Mouse (Mus musculus) midbrain, embryonic 16.5 days (tissue): ENCODE data around the gene Abcb9. TPM values are rescaled to one million over a fixed set of nuclear protein-coding genes. Genes with fewer than 3 reads are reported as not detected.

Experiments
- ATAC-seq: fragments of 200-750 bp; cut with Nextera tagmentation; 2 replicates; pipeline ENCODE4 v1.8.0; 2017; ENCODE audit warnings: moderate TSS enrichment
- H3K27ac ChIP-seq: fragments of 300-500 bp; sonication (generic); 2 replicates; pipeline ENCODE4 v1.5.1; 2014; ENCODE audit warnings: mild to moderate bottlenecking, low read length, mixed read lengths
- H3K27me3 ChIP-seq: fragments of 300-500 bp; sonication (generic); 2 replicates; pipeline ENCODE4 v1.6.1; 2014; ENCODE audit warnings: low read depth, low read length, mixed read lengths; ENCODE audit not compliant: control insufficient read depth, insufficient read depth
- H3K36me3 ChIP-seq: fragments of 300-500 bp; sonication (generic); 2 replicates; pipeline ENCODE4 v1.6.1; 2014; ENCODE audit warnings: mild to moderate bottlenecking, low read length, moderate library complexity, mixed read lengths; ENCODE audit not compliant: control insufficient read depth, insufficient read depth
- H3K4me1 ChIP-seq: fragments of 300-500 bp; sonication (generic); 2 replicates; pipeline ENCODE4 v1.6.1; 2014; ENCODE audit warnings: mild to moderate bottlenecking, low read length, mixed read lengths; ENCODE audit not compliant: control insufficient read depth, insufficient read depth
- H3K4me2 ChIP-seq: fragments of 300-500 bp; sonication (generic); 2 replicates; pipeline ENCODE4 v1.6.1; 2014; ENCODE audit warnings: mild to moderate bottlenecking, low read length, mixed read lengths
- H3K4me3 ChIP-seq: fragments of 300-500 bp; sonication (generic); 2 replicates; pipeline ENCODE4 v1.5.1; 2014; ENCODE audit warnings: low read depth, mild to moderate bottlenecking, low read length, moderate library complexity, mixed read lengths
- H3K9ac ChIP-seq: fragments of 300-500 bp; sonication (generic); 2 replicates; pipeline ENCODE4 v1.6.1; 2014; ENCODE audit warnings: low read depth, low read length, mixed read lengths
- H3K9me3 ChIP-seq: fragments of 300-500 bp; sonication (generic); replicated peaks from 2 replicates; pipeline ENCODE4 v1.6.1; 2014; ENCODE audit warnings: mild to moderate bottlenecking, low read length, mixed read lengths; ENCODE audit not compliant: control insufficient read depth, poor library complexity, severe bottlenecking
- WGBS: fragments of 180-500 bp; shearing (Covaris S2); extraction: QIAGEN DNeasy Blood & Tissue Kit; methylation state at CpG from one replicate; pipeline ENCODE4 v1.1.7; 2014; 5-methylcytosine and 5-hydroxymethylcytosine counted together
- polyA plus RNA-seq: library from polyadenylated mRNA; unstranded; fragments of >200 nt; fragmentation: Nextera tagmentation; extraction: Ambion mirVana; gene quantifications from 2 replicates; pipeline ENCODE4 v1.2.1, GENCODE M21; 2015

Abcb9 gene
- polyA plus RNA-seq, 1 experiment from 2014 or later, result 21.7 TPM

- WGBS, result 87% methylated on average over 11 of the region's 11 CpGs
- Histone ChIP-seq H3K36me3 (no peaks in the 10 kb centered on the region), H3K27me3 (no peaks in the 10 kb centered on the region), H3K4me2 (no peak overlapping the region), H3K9ac (no peak overlapping the region), H3K4me1 (no peaks in the 10 kb centered on the region), H3K27ac (no peak overlapping the region), H3K4me3 (no peak overlapping the region), H3K9me3 (no peaks in the 10 kb centered on the region)
- ATAC-seq, result no peak
These were observed 4.8 kb upstream of the Abcb9 start for GRCm38 (mm10) chr5:124100128-124101044.

- Histone ChIP-seq H3K9ac (no peak overlapping the region), H3K36me3 (no peaks in the 10 kb centered on the region), H3K27ac (no peak overlapping the region), H3K4me1 (no peaks in the 10 kb centered on the region), H3K4me2 (no peak overlapping the region), H3K4me3 (no peak overlapping the region), H3K9me3 (no peaks in the 10 kb centered on the region), H3K27me3 (no peaks in the 10 kb centered on the region)
- 86% methylated on average over 2 of the region's 2 CpGs for WGBS
- no peak for ATAC-seq
These were observed 3.3 kb upstream of the Abcb9 start for GRCm38 (mm10) chr5:124098923-124099322.

- Histone ChIP-seq H3K4me3 (peak overlapping the region; percentile 61), H3K27ac (0 out of 2 replicates have a peak overlapping the region, but pooled peaks have one; percentile 23), H3K4me2 (peak overlapping the region; percentile 63), H3K9ac (peak overlapping the region; percentile 77), H3K9me3 (no peaks in the 10 kb centered on the region), H3K4me1 (no peaks in the 10 kb centered on the region), H3K27me3 (no peaks in the 10 kb centered on the region), H3K36me3 (no peaks in the 10 kb centered on the region)
- peak; percentile 70 for ATAC-seq
- 11% methylated on average over 19 of the region's 19 CpGs for WGBS
These were observed 469 bp downstream of the Abcb9 start for GRCm38 (mm10) chr5:124095077-124095581.

DNA sequence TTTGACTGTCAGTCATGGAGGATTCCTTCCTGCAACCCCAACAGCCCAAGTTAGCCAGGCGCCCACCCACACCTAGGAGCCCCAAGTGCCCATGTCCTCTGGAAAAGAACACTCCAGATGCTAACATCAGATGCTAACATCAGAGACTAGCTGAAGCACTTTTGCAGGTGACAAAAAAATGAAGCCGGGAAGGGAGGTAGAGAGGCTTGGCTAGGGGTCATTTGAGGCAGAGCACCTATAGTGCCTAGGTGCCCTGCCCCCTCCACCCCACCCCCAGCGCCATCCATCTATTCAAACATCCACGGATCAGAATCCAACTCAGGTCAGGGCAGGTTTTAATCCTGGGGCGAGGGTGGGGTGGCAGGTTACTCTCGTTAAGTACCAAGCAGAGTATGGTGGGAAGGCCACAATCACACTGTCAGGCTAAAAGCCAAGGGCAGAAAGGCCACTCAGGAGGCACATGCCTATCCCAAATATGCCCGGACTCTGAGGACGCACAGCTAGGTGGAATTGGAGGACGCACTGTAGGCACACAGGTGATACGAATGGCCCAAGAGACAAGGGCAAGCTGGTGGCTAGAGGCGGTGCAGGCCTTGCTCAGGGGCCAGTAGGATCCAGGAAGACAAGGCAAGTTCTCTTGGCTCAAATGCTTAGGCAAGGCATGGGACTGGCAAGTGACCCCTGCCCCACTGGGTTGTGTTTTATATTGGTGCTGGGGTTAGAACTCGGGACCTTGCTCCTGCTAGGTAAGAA, 1.6 kb downstream of the Abcb9 start:
- H3K27me3 ChIP-seq, result no peaks in the 10 kb centered on the region
- H3K9me3 ChIP-seq, result no peaks in the 10 kb centered on the region
- 83% methylated on average over 12 of the region's 12 CpGs for WGBS
- no peak overlapping the region; the same call in 1 of the 2 replicates for H3K9ac ChIP-seq
- H3K4me1 ChIP-seq, result no peaks in the 10 kb centered on the region
- H3K4me2 ChIP-seq, result peak overlapping the region; percentile 63; the same call in 1 of the 2 replicates
- ATAC-seq, result no peak
- H3K36me3 ChIP-seq, result peaks cover 3% of the 10 kb centered on the region; the same call in 1 of the 2 replicates
- H3K4me3 ChIP-seq, result no peak overlapping the region
- no peak overlapping the region for H3K27ac ChIP-seq

DNA sequence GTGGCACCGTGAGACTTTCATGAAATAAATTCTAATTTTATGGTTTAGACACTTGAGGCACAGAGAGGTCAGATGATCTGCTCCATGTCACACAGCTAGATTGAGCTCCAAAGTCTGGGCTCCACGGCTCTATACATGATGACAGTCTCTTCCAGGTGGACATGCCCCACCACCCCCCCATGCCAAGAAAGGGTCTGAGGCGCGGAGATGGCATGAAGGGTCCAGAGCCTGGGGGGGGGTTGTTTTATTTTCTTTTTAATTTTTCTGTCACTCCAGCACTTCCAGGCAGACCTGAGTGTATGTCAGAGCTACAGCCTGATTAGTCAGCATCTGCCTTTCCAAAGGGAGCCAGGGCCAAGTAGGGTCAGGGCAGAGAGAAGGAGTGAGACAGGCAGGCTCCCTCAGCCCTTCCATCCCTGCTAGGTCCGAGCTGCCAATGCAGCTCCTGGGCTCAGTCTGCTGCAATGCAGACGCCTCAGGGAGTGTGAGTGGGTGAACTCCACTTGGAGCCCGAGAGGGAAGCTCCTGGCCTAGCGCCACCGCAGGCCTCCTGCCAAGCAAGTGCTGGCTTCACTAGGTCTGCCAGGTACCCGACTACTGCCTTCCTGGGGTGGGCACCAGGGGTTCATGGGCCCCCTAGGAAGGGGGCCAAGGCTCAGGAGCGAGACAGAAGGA, 2.3 kb downstream of the Abcb9 start:
- Histone ChIP-seq H3K27ac (no peak overlapping the region), H3K9me3 (no peaks in the 10 kb centered on the region), H3K4me3 (no peak overlapping the region), H3K36me3 (peaks cover 3% of the 10 kb centered on the region; the same call in 1 of the 2 replicates), H3K27me3 (no peaks in the 10 kb centered on the region), H3K4me2 (peak overlapping the region; percentile 8; the same call in 1 of the 2 replicates), H3K4me1 (no peaks in the 10 kb centered on the region), H3K9ac (no peak overlapping the region; the same call in 1 of the 2 replicates)
- no peak for ATAC-seq
- WGBS, result 79% methylated on average over 11 of the region's 11 CpGs

- Histone ChIP-seq H3K4me3 (no peak overlapping the region), H3K4me2 (no peak overlapping the region)
These were observed 3.6 kb downstream of the Abcb9 start for GRCm38 (mm10) chr5:124091951-124092406.

DNA sequence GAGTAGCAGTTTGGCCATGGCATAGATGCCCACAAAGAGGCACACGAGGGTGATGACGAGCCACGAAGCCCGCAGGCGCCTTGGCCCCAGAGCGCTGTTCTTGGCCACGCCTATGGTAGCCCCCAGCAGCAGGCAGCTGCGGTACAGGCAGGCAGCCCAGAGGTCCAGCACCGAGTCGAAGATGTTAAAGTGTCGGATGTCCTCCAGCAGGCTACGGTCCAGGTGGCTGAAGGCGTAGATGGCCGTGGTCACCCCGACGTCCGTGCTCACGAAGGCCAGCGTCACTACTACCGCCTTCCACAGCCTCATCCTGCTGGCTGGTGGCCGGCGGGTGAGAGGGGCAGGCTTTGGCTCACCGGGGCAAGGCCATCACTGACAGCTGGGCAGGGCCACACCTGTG, 5.7 kb downstream of the Abcb9 start:
- WGBS, result 89% methylated on average over 23 of the region's 23 CpGs

More at GRCm38 (mm10) chr5:124091951-124092406, 3.6 kb downstream of the Abcb9 start:
- Histone ChIP-seq H3K9ac (no peak overlapping the region), H3K36me3 (peaks cover 3% of the 10 kb centered on the region; the same call in 1 of the 2 replicates), H3K27me3 (no peaks in the 10 kb centered on the region; the same call in 1 of the 2 replicates), H3K9me3 (no peaks in the 10 kb centered on the region), H3K27ac (no peak overlapping the region), H3K4me1 (no peaks in the 10 kb centered on the region)
- ATAC-seq, result no peak
- 72% methylated on average over 9 of the region's 9 CpGs for WGBS

DNA sequence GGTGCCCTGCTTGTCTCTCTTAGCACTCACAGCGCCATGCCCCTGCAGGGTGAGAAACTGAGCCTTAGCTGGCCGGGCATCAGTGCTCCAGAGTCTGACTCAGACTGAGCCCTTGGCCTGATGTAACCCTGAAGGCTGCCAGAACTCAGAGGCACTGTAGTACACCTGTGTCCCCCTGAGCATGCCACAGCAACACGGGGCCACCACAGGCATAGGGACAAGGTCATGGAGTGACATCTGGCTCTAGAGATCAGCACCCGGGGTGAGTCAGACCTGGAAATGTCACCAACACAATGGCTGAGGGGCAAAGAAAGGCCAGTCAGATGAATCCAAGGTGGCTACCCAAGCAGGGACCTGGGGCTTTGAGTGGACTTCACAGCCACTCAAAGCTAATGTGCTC, 8.7 kb downstream of the Abcb9 start:
- WGBS, result 85% methylated on average over 4 of the region's 4 CpGs
- Histone ChIP-seq H3K27me3 (no peaks in the 10 kb centered on the region; the same call in 1 of the 2 replicates), H3K36me3 (peaks cover 3% of the 10 kb centered on the region; the same call in 1 of the 2 replicates), H3K9me3 (no peaks in the 10 kb centered on the region), H3K9ac (no peak overlapping the region), H3K4me1 (no peaks in the 10 kb centered on the region), H3K4me3 (no peak overlapping the region), H3K4me2 (no peak overlapping the region), H3K27ac (no peak overlapping the region)
- ATAC-seq, result no peak

More for the DNA sequence above, 5.7 kb downstream of the Abcb9 start:
- Histone ChIP-seq H3K27me3 (no peaks in the 10 kb centered on the region; the same call in 1 of the 2 replicates), H3K36me3 (peaks cover 3% of the 10 kb centered on the region; the same call in 1 of the 2 replicates), H3K27ac (no peak overlapping the region), H3K4me3 (no peak overlapping the region), H3K9me3 (no peaks in the 10 kb centered on the region), H3K4me2 (no peak overlapping the region), H3K4me1 (no peaks in the 10 kb centered on the region), H3K9ac (no peak overlapping the region)
- no peak for ATAC-seq
